Mouse (Mus musculus): ENCODE measurements at regions not wholly inside any gene's neighbourhood (a gene's known extent, or its start where the extent isn't known, plus 50 kb on each side); places are given as distances from the start of the nearest gene placed in this dataset.

GRCm38 (mm10) chr1:73365842-73366241, 350.1 kb upstream of the Tnp1 start:
- peak overlapping the region; percentile 64 for H3K27ac ChIP-seq (ENCODE audit: low read length)
- no peaks in the 10 kb centered on the region for H3K9me3 ChIP-seq (replicated peaks; ENCODE audit: control insufficient read depth, low read length)
- no peak overlapping the region for H3K9ac ChIP-seq (ENCODE audit: low read length)
- ATAC-seq (replicated peaks; ENCODE audit: extremely low read depth, insufficient read depth, low FRiP score) = no peak
- 25% methylated on average over 4 of the region's 4 CpGs for WGBS
- no peaks in the 10 kb centered on the region for H3K27me3 ChIP-seq (ENCODE audit: control insufficient read depth, insufficient read depth, low read length)
- H3K36me3 ChIP-seq (ENCODE audit: control insufficient read depth, insufficient read depth) = no peaks in the 10 kb centered on the region
- H3K4me2 ChIP-seq (ENCODE audit: low read depth, low read length) = no peak overlapping the region
- H3K4me1 ChIP-seq (ENCODE audit: control insufficient read depth, insufficient read depth, low read length) = peaks cover 51% of the 10 kb centered on the region
- no peak overlapping the region for H3K4me3 ChIP-seq (ENCODE audit: low read length)

- no peaks in the 10 kb centered on the region for H3K36me3 ChIP-seq (ENCODE audit: control insufficient read depth, insufficient read depth)
- H3K4me1 ChIP-seq (ENCODE audit: control insufficient read depth, insufficient read depth, low read length) = peaks cover 48% of the 10 kb centered on the region
- no peaks in the 10 kb centered on the region for H3K9me3 ChIP-seq (replicated peaks; ENCODE audit: control insufficient read depth, low read length)
- no peak for ATAC-seq (replicated peaks; ENCODE audit: extremely low read depth, insufficient read depth, low FRiP score)
- peak overlapping the region; percentile 93 for H3K27ac ChIP-seq (ENCODE audit: low read length)
- peak overlapping the region; percentile 47 for H3K4me2 ChIP-seq (ENCODE audit: low read depth, low read length)
- no peaks in the 10 kb centered on the region for H3K27me3 ChIP-seq (ENCODE audit: control insufficient read depth, insufficient read depth, low read length)
- H3K4me3 ChIP-seq (ENCODE audit: low read length) = no peak overlapping the region
- H3K9ac ChIP-seq (ENCODE audit: low read length) = peak overlapping the region; percentile 32
- WGBS = 70% methylated on average over 7 of the region's 7 CpGs
Measured at GRCm38 (mm10) chr1:73364300-73364683, 348.6 kb upstream of the Tnp1 start.

- WGBS = 8% methylated on average over 7 of the region's 7 CpGs
- H3K4me3 ChIP-seq (ENCODE audit: low read length) = peak overlapping the region; percentile 18; the same call in 1 of the 2 replicates
- no peaks in the 10 kb centered on the region for H3K27me3 ChIP-seq (ENCODE audit: control insufficient read depth, insufficient read depth, low read length)
- ATAC-seq (replicated peaks; ENCODE audit: extremely low read depth, insufficient read depth, low FRiP score) = peak; percentile 61
- H3K4me2 ChIP-seq (ENCODE audit: low read depth, low read length) = peak overlapping the region; percentile 47
- H3K9ac ChIP-seq (ENCODE audit: low read length) = peak overlapping the region; percentile 32
- H3K4me1 ChIP-seq (ENCODE audit: control insufficient read depth, insufficient read depth, low read length) = peaks cover 48% of the 10 kb centered on the region
- H3K9me3 ChIP-seq (replicated peaks; ENCODE audit: control insufficient read depth, low read length) = no peaks in the 10 kb centered on the region
- H3K36me3 ChIP-seq (ENCODE audit: control insufficient read depth, insufficient read depth) = no peaks in the 10 kb centered on the region
- peak overlapping the region; percentile 93 for H3K27ac ChIP-seq (ENCODE audit: low read length)
Measured at GRCm38 (mm10) chr1:73363549-73364299, 348.0 kb upstream of the Tnp1 start.

- H3K9me3 ChIP-seq (replicated peaks; ENCODE audit: control insufficient read depth, low read length) = no peaks in the 10 kb centered on the region
- no peak overlapping the region for H3K4me2 ChIP-seq (ENCODE audit: low read depth, low read length)
- ATAC-seq (replicated peaks; ENCODE audit: extremely low read depth, insufficient read depth, low FRiP score) = peak; percentile 94
- H3K4me3 ChIP-seq (ENCODE audit: low read length) = no peak overlapping the region
- H3K4me1 ChIP-seq (ENCODE audit: control insufficient read depth, insufficient read depth, low read length) = peaks cover 45% of the 10 kb centered on the region
- H3K9ac ChIP-seq (ENCODE audit: low read length) = no peak overlapping the region
- WGBS = 31% methylated on average over 1 of the region's 1 CpGs
- H3K27me3 ChIP-seq (ENCODE audit: control insufficient read depth, insufficient read depth, low read length) = no peaks in the 10 kb centered on the region
- no peaks in the 10 kb centered on the region for H3K36me3 ChIP-seq (ENCODE audit: control insufficient read depth, insufficient read depth)
- peak overlapping the region; percentile 93 for H3K27ac ChIP-seq (ENCODE audit: low read length)
Measured at GRCm38 (mm10) chr1:73362122-73362521, 346.4 kb upstream of the Tnp1 start.

- WGBS = 81% methylated on average over 7 of the region's 7 CpGs
- peaks cover 38% of the 10 kb centered on the region for H3K4me1 ChIP-seq (ENCODE audit: control insufficient read depth, insufficient read depth, low read length)
Measured at GRCm38 (mm10) chr1:73361300-73361699, 345.6 kb upstream of the Tnp1 start.

GRCm38 (mm10) chr1:73354447-73354846, 338.7 kb upstream of the Tnp1 start:
- Histone ChIP-seq H3K4me3 (ENCODE audit: low read length) (no peak overlapping the region), H3K27me3 (ENCODE audit: control insufficient read depth, insufficient read depth, low read length) (no peaks in the 10 kb centered on the region), H3K4me1 (ENCODE audit: control insufficient read depth, insufficient read depth, low read length) (no peaks in the 10 kb centered on the region), H3K9ac (ENCODE audit: low read length) (no peak overlapping the region), H3K9me3 (replicated peaks; ENCODE audit: control insufficient read depth, low read length) (no peaks in the 10 kb centered on the region), H3K4me2 (ENCODE audit: low read depth, low read length) (no peak overlapping the region), H3K27ac (ENCODE audit: low read length) (no peak overlapping the region), H3K36me3 (ENCODE audit: control insufficient read depth, insufficient read depth) (no peaks in the 10 kb centered on the region)
- no peak for ATAC-seq (replicated peaks; ENCODE audit: extremely low read depth, insufficient read depth, low FRiP score)
- WGBS = 89% methylated on average over 1 of the region's 1 CpGs

More at GRCm38 (mm10) chr1:73361300-73361699, 345.6 kb upstream of the Tnp1 start:
- ATAC-seq (replicated peaks; ENCODE audit: extremely low read depth, insufficient read depth, low FRiP score) = no peak
- Histone ChIP-seq H3K27ac (ENCODE audit: low read length) (peak overlapping the region; percentile 93), H3K9me3 (replicated peaks; ENCODE audit: control insufficient read depth, low read length) (no peaks in the 10 kb centered on the region), H3K4me3 (ENCODE audit: low read length) (no peak overlapping the region), H3K36me3 (ENCODE audit: control insufficient read depth, insufficient read depth) (no peaks in the 10 kb centered on the region), H3K9ac (ENCODE audit: low read length) (no peak overlapping the region), H3K4me2 (ENCODE audit: low read depth, low read length) (no peak overlapping the region), H3K27me3 (ENCODE audit: control insufficient read depth, insufficient read depth, low read length) (no peaks in the 10 kb centered on the region)

- no peaks in the 10 kb centered on the region for H3K27me3 ChIP-seq (ENCODE audit: control insufficient read depth, insufficient read depth, low read length)
- no peaks in the 10 kb centered on the region for H3K9me3 ChIP-seq (replicated peaks; ENCODE audit: control insufficient read depth, low read length)
- no peak overlapping the region for H3K4me2 ChIP-seq (ENCODE audit: low read depth, low read length)
- no peaks in the 10 kb centered on the region for H3K36me3 ChIP-seq (ENCODE audit: control insufficient read depth, insufficient read depth)
- no peak overlapping the region for H3K4me3 ChIP-seq (ENCODE audit: low read length)
- no peak overlapping the region for H3K9ac ChIP-seq (ENCODE audit: low read length)
- H3K4me1 ChIP-seq (ENCODE audit: control insufficient read depth, insufficient read depth, low read length) = no peaks in the 10 kb centered on the region
- WGBS = 45% methylated on average over 6 of the region's 6 CpGs
- ATAC-seq (replicated peaks; ENCODE audit: extremely low read depth, insufficient read depth, low FRiP score) = no peak
- no peak overlapping the region for H3K27ac ChIP-seq (ENCODE audit: low read length)
Measured at GRCm38 (mm10) chr1:73348476-73348875, 332.8 kb upstream of the Tnp1 start.

- Histone ChIP-seq H3K4me1 (ENCODE audit: control insufficient read depth, insufficient read depth, low read length) (peaks cover 2% of the 10 kb centered on the region; the same call in 1 of the 2 replicates), H3K9ac (ENCODE audit: low read length) (no peak overlapping the region), H3K4me2 (ENCODE audit: low read depth, low read length) (no peak overlapping the region), H3K36me3 (ENCODE audit: control insufficient read depth, insufficient read depth) (no peaks in the 10 kb centered on the region), H3K9me3 (replicated peaks; ENCODE audit: control insufficient read depth, low read length) (no peaks in the 10 kb centered on the region), H3K4me3 (ENCODE audit: low read length) (no peak overlapping the region), H3K27ac (ENCODE audit: low read length) (no peak overlapping the region), H3K27me3 (ENCODE audit: control insufficient read depth, insufficient read depth, low read length) (no peaks in the 10 kb centered on the region)
- ATAC-seq (replicated peaks; ENCODE audit: extremely low read depth, insufficient read depth, low FRiP score) = no peak
- WGBS = 50% methylated on average over 1 of the region's 1 CpGs
Measured at GRCm38 (mm10) chr1:73344587-73344986, 328.9 kb upstream of the Tnp1 start.

GRCm38 (mm10) chr1:73341911-73342310, 326.2 kb upstream of the Tnp1 start:
- H3K27me3 ChIP-seq (ENCODE audit: control insufficient read depth, insufficient read depth, low read length) = no peaks in the 10 kb centered on the region
- no peak overlapping the region for H3K9ac ChIP-seq (ENCODE audit: low read length)
- no peak for ATAC-seq (replicated peaks; ENCODE audit: extremely low read depth, insufficient read depth, low FRiP score)
- no peak overlapping the region for H3K27ac ChIP-seq (ENCODE audit: low read length)
- peaks cover 2% of the 10 kb centered on the region; the same call in 1 of the 2 replicates for H3K4me1 ChIP-seq (ENCODE audit: control insufficient read depth, insufficient read depth, low read length)
- 58% methylated on average over 5 of the region's 5 CpGs for WGBS
- no peak overlapping the region for H3K4me2 ChIP-seq (ENCODE audit: low read depth, low read length)
- no peak overlapping the region for H3K4me3 ChIP-seq (ENCODE audit: low read length)
- H3K36me3 ChIP-seq (ENCODE audit: control insufficient read depth, insufficient read depth) = no peaks in the 10 kb centered on the region
- no peaks in the 10 kb centered on the region for H3K9me3 ChIP-seq (replicated peaks; ENCODE audit: control insufficient read depth, low read length)

Data from heart, embryonic 16.5 days (tissue).